Mouse (Mus musculus) layer of hippocampus, postnatal 10 days (tissue): Measurements from ENCODE around the gene Chuk. TPM values are rescaled to one million over a fixed set of nuclear protein-coding genes. Genes with fewer than 3 reads are reported as not detected.

Source experiments
- DNase-seq, 2 experiments: peaks; one replicate each; pipeline ENCODE4 v3.0.0; 2021; ENCODE audit warnings: low spot score in 2 of 2
- total RNA-seq, 2 experiments: library from RNA; stranded (reverse); gene quantifications; 2 replicates each; pipeline ENCODE4 v1.2.3; 2021

The Chuk gene
- total RNA-seq, 2 experiments from 2014 or later, result 43.6 to 52.9 TPM

- no peak for DNase-seq
These were observed 65.2 kb downstream of the Chuk start for GRCm38 (mm10) chr19:44042121-44042520.

- no peak for DNase-seq
These were observed 73.9 kb downstream of the Chuk start for GRCm38 (mm10) chr19:44033396-44033795.

GRCm38 (mm10) chr19:44032046-44032744 is 75.1 kb downstream of the Chuk start:
- no peak for DNase-seq

DNA sequence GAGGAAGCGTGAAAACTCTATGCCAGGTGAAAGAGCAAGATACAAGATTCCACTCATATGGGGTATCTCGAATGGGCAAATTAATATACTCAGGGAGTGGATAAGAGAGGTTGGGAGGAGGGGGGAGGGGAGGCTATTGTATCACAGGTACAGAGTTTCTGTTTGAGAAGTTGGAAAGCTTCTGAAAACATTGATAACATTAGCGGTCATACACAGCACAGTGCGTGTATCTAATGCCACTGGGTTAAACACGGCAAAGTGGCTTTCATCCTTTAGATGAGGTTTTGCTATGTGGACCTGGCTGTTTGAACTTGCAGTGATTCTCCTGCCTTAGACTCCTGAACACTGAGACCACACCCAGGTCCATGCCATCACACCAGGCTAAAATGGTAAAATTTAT is 77.3 kb downstream of the Chuk start:
- no peak for DNase-seq

DNA sequence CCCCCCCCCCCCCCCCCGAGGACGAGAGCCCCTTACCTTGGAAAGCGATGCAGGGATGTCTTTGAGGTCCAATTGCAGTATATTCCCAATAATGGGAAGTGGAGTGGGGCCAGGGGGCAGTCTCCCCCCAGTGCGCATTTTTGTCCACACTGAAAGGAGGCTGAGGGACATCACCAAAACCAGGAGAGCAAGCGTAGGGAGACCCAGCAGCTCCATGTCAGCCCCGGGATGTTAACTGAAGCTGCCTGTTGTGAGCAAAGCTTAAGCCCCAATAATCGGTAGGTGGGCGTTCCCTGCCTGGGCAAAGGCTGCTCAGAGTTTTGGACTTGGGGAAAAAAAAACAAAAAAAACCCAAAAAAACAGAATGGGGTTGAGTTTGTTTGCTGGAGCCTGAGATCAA is 78.3 kb downstream of the Chuk start, which contains the start of gene Cyp2c23:
TSS of gene Cyp2c23 (minus strand) at position 237 of the 400 bp plus-strand sequence.
- no peak for DNase-seq

GRCm38 (mm10) chr19:44026956-44027530 is 80.2 kb downstream of the Chuk start:
- DNase-seq, result no peak

DNA sequence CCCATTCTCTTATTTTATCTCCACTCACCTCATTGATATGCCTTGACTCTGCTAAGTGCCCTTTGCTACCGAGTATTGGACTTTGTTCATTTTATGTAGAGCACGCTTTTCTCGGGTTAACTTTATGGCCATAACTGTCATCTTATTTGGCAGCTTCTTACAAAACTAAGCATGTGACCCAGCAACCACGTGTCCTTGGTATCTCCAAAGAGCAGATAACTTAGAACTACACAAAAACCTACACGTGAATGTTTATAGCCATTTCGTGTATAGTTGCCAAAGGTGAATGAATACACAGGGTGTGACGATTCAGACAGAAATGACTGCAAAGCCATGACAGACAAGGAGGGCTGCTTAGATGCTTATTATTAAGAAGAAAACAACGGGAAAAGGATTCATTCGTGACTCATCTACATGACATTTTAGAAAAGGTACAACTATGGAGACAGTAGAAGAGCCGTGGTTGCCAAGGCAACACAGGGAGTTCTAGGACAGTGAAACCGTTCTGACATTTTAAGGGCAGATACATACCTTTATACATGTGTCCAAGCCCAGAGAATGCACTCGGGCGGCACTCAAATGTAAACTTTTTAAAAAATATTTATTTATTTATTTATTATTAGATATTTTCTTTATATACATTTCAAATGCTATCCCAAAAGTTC is 82.2 kb downstream of the Chuk start:
- DNase-seq, result no peak

Other genes starting within 250 kb of the Chuk start
- 10 to 100 TPM in 1 of 2 experiments, 1 to 10 TPM in 1; 8.6 to 11.4 TPM for gene Dnmbp, start 167.3 kb downstream of the Chuk start, total RNA-seq
- gene Cpn1, start 120.9 kb downstream of the Chuk start, total RNA-seq, result under 1 TPM; 0.25 to 0.30 TPM
- not detected for gene Cyp2c23, start 78.3 kb downstream of the Chuk start, total RNA-seq
- 10 to 100 TPM; 19.2 to 20.0 TPM for gene Erlin1, start 37.7 kb downstream of the Chuk start, total RNA-seq
- 10 to 100 TPM; 18.9 to 21.3 TPM for gene Cwf19l1, start 28.4 kb upstream of the Chuk start, total RNA-seq
- 10 to 100 TPM; 70.4 to 75.6 TPM for gene Bloc1s2, start 39.0 kb upstream of the Chuk start, total RNA-seq
- gene Pkd2l1, start 85.0 kb upstream of the Chuk start, total RNA-seq, result under 1 TPM in 1 of 2 experiments, not detected in 1; 0.11 TPM
- 1 to 10 TPM in 1 of 2 experiments, under 1 TPM in 1; 0.73 to 2.3 TPM for gene Scd3, start 95.8 kb upstream of the Chuk start, total RNA-seq
- 100 to 1,000 TPM; 715 to 736 TPM for gene Scd2, start 186.2 kb upstream of the Chuk start, total RNA-seq
- gene Scd4, start 225.6 kb upstream of the Chuk start, total RNA-seq, result 1 to 10 TPM; 1.5 to 2.8 TPM